Mouse (Mus musculus): ENCODE measurements around the gene Smurf2. TPM values are rescaled to one million over a fixed set of nuclear protein-coding genes. Genes with fewer than 3 reads are reported as not detected.

Gene Smurf2
- polyA plus RNA-seq, 1 experiment from 2014 or later = 20.7 TPM

- peak overlapping the region; percentile 57 for H3K4me2 ChIP-seq (ENCODE audit: low read depth, low read length)
- no peak for ATAC-seq (ENCODE audit: low read depth)
- H3K9me3 ChIP-seq (ENCODE audit: control insufficient read depth, low read length) = no peaks in the 10 kb centered on the region
- peak overlapping the region; percentile 87; the same call in 1 of the 2 replicates for H3K4me3 ChIP-seq (ENCODE audit: low read depth, low read length)
- peaks cover 71% of the 10 kb centered on the region for H3K36me3 ChIP-seq (ENCODE audit: control insufficient read depth, insufficient read depth, low read length)
- no peaks in the 10 kb centered on the region for H3K4me1 ChIP-seq (ENCODE audit: control insufficient read depth, insufficient read depth, low read length)
- peak overlapping the region; percentile 99; the same call in 1 of the 2 replicates for H3K27ac ChIP-seq (replicated peaks; ENCODE audit: low read depth, low read length)
- H3K27me3 ChIP-seq (replicated peaks; ENCODE audit: control insufficient read depth, insufficient read depth, low read length) = no peaks in the 10 kb centered on the region
- 71% methylated on average over 4 of the region's 4 CpGs for WGBS
- no peak for DNase-seq (ENCODE audit: low spot score)
- no peak overlapping the region for H3K9ac ChIP-seq (ENCODE audit: low read depth, low read length)
These were observed 140.5 kb downstream of the Smurf2 start for GRCm38 (mm10) chr11:106780089-106780425.

GRCm38 (mm10) chr11:106779388-106780088 is 141.0 kb downstream of the Smurf2 start, which contains the start of gene Polg2:
Gene Polg2, minus strand, starts transcription at chr11:106779537.
- H3K36me3 ChIP-seq (ENCODE audit: control insufficient read depth, insufficient read depth, low read length) = peaks cover 71% of the 10 kb centered on the region
- peak within 1 kb of the TSS; percentile 90 for H3K9ac ChIP-seq (ENCODE audit: low read depth, low read length)
- peak within 1 kb of the TSS; percentile 57 for H3K4me2 ChIP-seq (ENCODE audit: low read depth, low read length)
- H3K4me3 ChIP-seq (ENCODE audit: low read depth, low read length) = peak within 1 kb of the TSS; percentile 87
- H3K27ac ChIP-seq (replicated peaks; ENCODE audit: low read depth, low read length) = peak within 1 kb of the TSS; percentile 99
- no peaks in the 10 kb centered on the region for H3K9me3 ChIP-seq (ENCODE audit: control insufficient read depth, low read length)
- ATAC-seq (ENCODE audit: low read depth) (peak; percentile 98), DNase-seq (ENCODE audit: low spot score) (peak; percentile 98)
- H3K27me3 ChIP-seq (replicated peaks; ENCODE audit: control insufficient read depth, insufficient read depth, low read length) = no peaks in the 10 kb centered on the region
- H3K4me1 ChIP-seq (ENCODE audit: control insufficient read depth, insufficient read depth, low read length) = no peaks in the 10 kb centered on the region
- 3% methylated on average over 16 of the region's 30 CpGs for WGBS

- H3K4me2 ChIP-seq (ENCODE audit: low read depth, low read length) = peak overlapping the region; percentile 57
- DNase-seq (ENCODE audit: low spot score) (no peak), ATAC-seq (ENCODE audit: low read depth) (peak; percentile 80)
- H3K9ac ChIP-seq (ENCODE audit: low read depth, low read length) = peak overlapping the region; percentile 90
- H3K4me1 ChIP-seq (ENCODE audit: control insufficient read depth, insufficient read depth, low read length) = no peaks in the 10 kb centered on the region
- peaks cover 70% of the 10 kb centered on the region for H3K36me3 ChIP-seq (ENCODE audit: control insufficient read depth, insufficient read depth, low read length)
- no peaks in the 10 kb centered on the region for H3K27me3 ChIP-seq (replicated peaks; ENCODE audit: control insufficient read depth, insufficient read depth, low read length)
- peak overlapping the region; percentile 87 for H3K4me3 ChIP-seq (ENCODE audit: low read depth, low read length)
- H3K9me3 ChIP-seq (ENCODE audit: control insufficient read depth, low read length) = no peaks in the 10 kb centered on the region
- WGBS = 1% methylated on average over 35 of the region's 39 CpGs
- H3K27ac ChIP-seq (replicated peaks; ENCODE audit: low read depth, low read length) = peak overlapping the region; percentile 99
These were observed 141.7 kb downstream of the Smurf2 start for GRCm38 (mm10) chr11:106778589-106779387.

- Histone ChIP-seq H3K4me3 (ENCODE audit: low read depth, low read length) (peak overlapping the region; percentile 87), H3K4me1 (ENCODE audit: control insufficient read depth, insufficient read depth, low read length) (no peaks in the 10 kb centered on the region), H3K36me3 (ENCODE audit: control insufficient read depth, insufficient read depth, low read length) (peaks cover 70% of the 10 kb centered on the region), H3K9ac (ENCODE audit: low read depth, low read length) (no peak overlapping the region), H3K9me3 (ENCODE audit: control insufficient read depth, low read length) (no peaks in the 10 kb centered on the region), H3K27ac (replicated peaks; ENCODE audit: low read depth, low read length) (no peak overlapping the region), H3K4me2 (ENCODE audit: low read depth, low read length) (peak overlapping the region; percentile 57), H3K27me3 (replicated peaks; ENCODE audit: control insufficient read depth, insufficient read depth, low read length) (no peaks in the 10 kb centered on the region)
- 90% methylated on average over 7 of the region's 7 CpGs for WGBS
- DNase-seq (ENCODE audit: low spot score) (no peak), ATAC-seq (ENCODE audit: low read depth) (no peak)
These were observed 142.4 kb downstream of the Smurf2 start for GRCm38 (mm10) chr11:106778132-106778531.

- Histone ChIP-seq H3K9ac (ENCODE audit: low read depth, low read length) (no peak overlapping the region), H3K27ac (replicated peaks; ENCODE audit: low read depth, low read length) (no peak overlapping the region), H3K4me3 (ENCODE audit: low read depth, low read length) (no peak overlapping the region), H3K4me1 (ENCODE audit: control insufficient read depth, insufficient read depth, low read length) (no peaks in the 10 kb centered on the region), H3K4me2 (ENCODE audit: low read depth, low read length) (no peak overlapping the region), H3K36me3 (ENCODE audit: control insufficient read depth, insufficient read depth, low read length) (peaks cover 70% of the 10 kb centered on the region), H3K9me3 (ENCODE audit: control insufficient read depth, low read length) (no peaks in the 10 kb centered on the region), H3K27me3 (replicated peaks; ENCODE audit: control insufficient read depth, insufficient read depth, low read length) (no peaks in the 10 kb centered on the region)
- ATAC-seq (ENCODE audit: low read depth) (no peak), DNase-seq (ENCODE audit: low spot score) (no peak)
- 92% methylated on average over 3 of the region's 3 CpGs for WGBS
These were observed 143.1 kb downstream of the Smurf2 start for GRCm38 (mm10) chr11:106777395-106777794.

- 93% methylated on average over 4 of the region's 4 CpGs for WGBS
- Histone ChIP-seq H3K36me3 (ENCODE audit: control insufficient read depth, insufficient read depth, low read length) (peaks cover 70% of the 10 kb centered on the region), H3K9me3 (ENCODE audit: control insufficient read depth, low read length) (no peaks in the 10 kb centered on the region)
These were observed 143.6 kb downstream of the Smurf2 start for GRCm38 (mm10) chr11:106776960-106777359.

GRCm38 (mm10) chr11:106773061-106773460 is 147.5 kb downstream of the Smurf2 start:
- H3K27me3 ChIP-seq (replicated peaks; ENCODE audit: control insufficient read depth, insufficient read depth, low read length) = no peaks in the 10 kb centered on the region
- peaks cover 88% of the 10 kb centered on the region for H3K36me3 ChIP-seq (ENCODE audit: control insufficient read depth, insufficient read depth, low read length)
- DNase-seq (ENCODE audit: low spot score) = no peak
- H3K27ac ChIP-seq (replicated peaks; ENCODE audit: low read depth, low read length) = no peak overlapping the region
- H3K4me2 ChIP-seq (ENCODE audit: low read depth, low read length) = no peak overlapping the region
- H3K4me1 ChIP-seq (ENCODE audit: control insufficient read depth, insufficient read depth, low read length) = no peaks in the 10 kb centered on the region
- no peak overlapping the region for H3K4me3 ChIP-seq (ENCODE audit: low read depth, low read length)
- H3K9ac ChIP-seq (ENCODE audit: low read depth, low read length) = no peak overlapping the region
- WGBS = 93% methylated on average over 9 of the region's 9 CpGs
- no peaks in the 10 kb centered on the region for H3K9me3 ChIP-seq (ENCODE audit: control insufficient read depth, low read length)
- ATAC-seq (ENCODE audit: low read depth) = no peak

More at GRCm38 (mm10) chr11:106776960-106777359, 143.6 kb downstream of the Smurf2 start:
- Histone ChIP-seq H3K4me1 (ENCODE audit: control insufficient read depth, insufficient read depth, low read length) (no peaks in the 10 kb centered on the region), H3K4me3 (ENCODE audit: low read depth, low read length) (no peak overlapping the region), H3K27me3 (replicated peaks; ENCODE audit: control insufficient read depth, insufficient read depth, low read length) (no peaks in the 10 kb centered on the region), H3K4me2 (ENCODE audit: low read depth, low read length) (no peak overlapping the region), H3K27ac (replicated peaks; ENCODE audit: low read depth, low read length) (no peak overlapping the region), H3K9ac (ENCODE audit: low read depth, low read length) (no peak overlapping the region)
- DNase-seq (ENCODE audit: low spot score) (no peak), ATAC-seq (ENCODE audit: low read depth) (no peak)

- Histone ChIP-seq H3K4me1 (ENCODE audit: control insufficient read depth, insufficient read depth, low read length) (no peaks in the 10 kb centered on the region), H3K4me3 (ENCODE audit: low read depth, low read length) (no peak overlapping the region), H3K9ac (ENCODE audit: low read depth, low read length) (no peak overlapping the region), H3K9me3 (ENCODE audit: control insufficient read depth, low read length) (0 out of 2 replicates have a peak, but pooled peaks cover 3% of the 10 kb centered on the region), H3K36me3 (ENCODE audit: control insufficient read depth, insufficient read depth, low read length) (peaks cover 96% of the 10 kb centered on the region), H3K4me2 (ENCODE audit: low read depth, low read length) (no peak overlapping the region), H3K27me3 (replicated peaks; ENCODE audit: control insufficient read depth, insufficient read depth, low read length) (no peaks in the 10 kb centered on the region), H3K27ac (replicated peaks; ENCODE audit: low read depth, low read length) (no peak overlapping the region)
- WGBS = 91% methylated on average over 9 of the region's 9 CpGs
- ATAC-seq (ENCODE audit: low read depth) = no peak
- no peak for DNase-seq (ENCODE audit: low spot score)
These were observed 150.1 kb downstream of the Smurf2 start for GRCm38 (mm10) chr11:106770195-106770974.

All from embryonic facial prominence, embryonic 14.5 days (tissue).